Mouse (Mus musculus): Measurements from ENCODE around the gene Rbm44.
A peak's percentile ranks its signal among the peaks of the same experiment; 100 is the strongest.

Gene Rbm44

DNA sequence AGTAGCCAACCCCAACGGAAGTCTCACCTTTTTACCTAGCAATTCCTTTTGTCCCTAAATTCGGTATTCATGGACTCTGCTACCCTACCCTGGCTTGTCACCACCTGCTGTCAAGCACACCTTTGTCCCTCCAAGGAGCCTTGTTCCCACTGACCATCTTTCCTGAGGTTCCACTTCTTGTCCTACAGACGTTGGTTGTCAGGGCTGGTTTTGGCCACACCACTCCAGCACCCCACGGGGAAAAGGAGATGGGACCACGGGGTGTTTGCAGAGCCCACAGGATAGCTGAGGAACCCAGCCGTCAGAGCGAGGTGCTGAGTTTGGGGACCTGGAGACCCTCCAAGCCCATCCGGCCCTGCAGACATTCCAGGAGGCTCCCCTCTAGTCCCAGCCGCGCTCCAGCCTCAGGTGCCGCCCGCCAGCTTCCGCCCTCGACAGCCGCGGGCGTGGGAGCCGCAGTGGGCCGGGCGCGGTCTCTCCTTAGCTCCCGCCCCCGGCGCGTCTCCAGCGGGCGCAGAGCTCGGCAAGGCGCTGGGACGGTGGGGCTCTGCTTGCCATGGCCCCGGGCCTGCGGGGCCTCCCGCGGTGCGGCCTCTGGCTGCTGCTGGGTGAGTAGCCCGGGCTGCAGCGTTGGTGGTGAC lies 34.8 kb downstream of the Rbm44 start, which contains the start of gene Ramp1:
Ramp1 (plus strand) TSS at position 290 of the 641 bp plus-strand sequence.
- no peak for DNase-seq

- no peak for DNase-seq
Measured at GRCm38 (mm10) chr1:91180174-91180565, 35.3 kb downstream of the Rbm44 start.

- DNase-seq, result no peak
Measured at GRCm38 (mm10) chr1:91180723-91181122, 35.8 kb downstream of the Rbm44 start.

DNA sequence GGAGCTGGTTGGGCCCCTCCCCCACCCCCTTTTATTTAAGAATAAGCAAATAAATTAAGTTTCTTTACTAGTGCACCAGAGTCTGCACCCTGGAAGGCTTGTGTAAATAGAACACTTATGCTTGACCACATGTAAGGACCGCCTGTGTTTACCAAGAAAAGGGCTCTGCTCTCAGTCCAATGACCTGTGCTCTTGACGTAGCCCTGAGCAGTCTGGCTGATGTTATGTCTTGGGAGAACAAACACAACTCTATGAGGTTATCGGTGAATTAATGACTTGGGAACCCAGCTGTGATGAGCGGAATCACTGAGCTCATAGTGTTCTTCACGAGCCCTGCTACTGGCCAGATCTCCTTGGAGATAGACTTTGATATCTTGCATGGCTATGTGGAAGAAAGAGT lies 36.4 kb downstream of the Rbm44 start:
- no peak for DNase-seq

GRCm38 (mm10) chr1:91181784-91182450 lies 37.0 kb downstream of the Rbm44 start:
- no peak for DNase-seq

GRCm38 (mm10) chr1:91183305-91183704 lies 38.4 kb downstream of the Rbm44 start:
- no peak for DNase-seq

DNA sequence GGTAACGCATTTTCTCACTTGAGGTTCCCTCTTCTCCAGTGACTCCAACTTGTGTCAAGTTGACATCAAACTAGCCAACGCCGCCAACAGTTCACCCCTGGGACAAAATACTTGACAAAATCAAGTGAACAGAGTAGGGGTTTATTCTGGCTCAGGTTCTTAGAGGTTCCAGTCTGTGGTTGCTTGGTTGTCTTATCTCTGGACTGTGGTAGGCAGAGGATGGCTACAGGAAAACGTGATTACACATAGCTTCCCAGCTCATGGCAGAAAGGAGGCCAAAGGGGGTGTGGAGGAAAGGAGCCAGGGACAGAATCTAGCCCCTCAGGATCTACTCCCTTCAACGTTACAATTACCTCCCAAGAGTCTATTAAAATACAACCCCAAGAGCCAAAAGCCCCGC lies 41.8 kb downstream of the Rbm44 start:
- no peak for DNase-seq

DNA sequence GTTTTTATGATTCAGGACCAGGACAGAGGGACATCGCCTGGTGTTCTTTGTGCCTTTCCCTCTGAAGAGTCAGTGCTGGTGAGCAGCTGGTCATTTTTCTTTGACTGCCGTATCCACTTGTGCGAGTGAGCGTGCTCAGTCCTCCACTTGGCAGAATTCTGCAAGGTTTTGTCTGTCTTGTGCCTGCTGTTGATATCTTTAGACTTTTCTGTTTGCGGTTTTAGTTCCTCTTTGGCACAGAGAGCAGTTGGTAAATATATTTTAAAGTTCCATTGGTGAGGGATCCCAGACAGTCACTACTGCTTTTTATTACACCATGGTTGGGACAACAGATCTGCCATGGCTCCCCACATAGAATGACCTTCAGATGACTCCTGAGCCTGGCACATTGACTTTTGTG lies 42.4 kb downstream of the Rbm44 start:
- DNase-seq, result no peak

DNA sequence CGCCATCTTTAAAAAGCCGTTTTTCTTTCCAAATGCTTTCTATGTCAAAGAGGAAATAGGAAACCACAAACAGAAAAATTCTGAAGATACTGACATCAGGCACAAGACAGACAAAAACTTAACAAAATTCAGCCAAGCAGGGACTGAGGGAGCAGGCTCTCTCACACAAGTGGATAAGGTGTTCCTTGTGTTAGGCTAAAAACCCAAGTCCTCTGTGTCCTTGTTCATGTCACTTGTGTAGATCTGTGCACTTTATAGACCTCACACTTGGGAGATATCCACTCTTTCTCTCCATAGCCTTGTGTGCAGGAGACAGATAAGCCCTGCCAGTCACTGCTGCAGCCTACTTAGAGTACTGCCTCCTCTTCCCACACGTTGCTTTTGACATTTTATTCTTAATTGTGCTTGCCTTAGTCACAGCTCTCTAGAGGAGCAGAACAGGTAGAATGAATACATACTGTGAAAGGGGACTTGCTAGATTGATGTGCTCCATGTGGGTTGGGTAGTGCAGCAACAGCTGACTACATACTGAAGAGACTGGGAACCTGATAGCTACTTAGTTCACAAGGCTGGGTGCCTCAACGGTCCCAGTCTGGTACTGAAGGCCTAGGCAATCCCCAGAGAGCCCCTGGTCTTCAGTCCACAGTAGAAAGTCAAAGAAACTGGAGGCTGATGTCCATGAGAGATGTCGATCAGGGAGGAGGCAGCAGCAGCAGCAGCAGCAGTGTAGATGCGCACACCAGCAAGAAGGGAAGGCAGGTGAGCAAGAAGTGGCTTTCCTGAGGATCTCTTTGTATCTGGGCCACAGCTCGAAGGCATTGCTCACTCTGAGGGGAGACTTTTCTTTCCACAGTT lies 43.1 kb downstream of the Rbm44 start:
- no peak for DNase-seq

DNA sequence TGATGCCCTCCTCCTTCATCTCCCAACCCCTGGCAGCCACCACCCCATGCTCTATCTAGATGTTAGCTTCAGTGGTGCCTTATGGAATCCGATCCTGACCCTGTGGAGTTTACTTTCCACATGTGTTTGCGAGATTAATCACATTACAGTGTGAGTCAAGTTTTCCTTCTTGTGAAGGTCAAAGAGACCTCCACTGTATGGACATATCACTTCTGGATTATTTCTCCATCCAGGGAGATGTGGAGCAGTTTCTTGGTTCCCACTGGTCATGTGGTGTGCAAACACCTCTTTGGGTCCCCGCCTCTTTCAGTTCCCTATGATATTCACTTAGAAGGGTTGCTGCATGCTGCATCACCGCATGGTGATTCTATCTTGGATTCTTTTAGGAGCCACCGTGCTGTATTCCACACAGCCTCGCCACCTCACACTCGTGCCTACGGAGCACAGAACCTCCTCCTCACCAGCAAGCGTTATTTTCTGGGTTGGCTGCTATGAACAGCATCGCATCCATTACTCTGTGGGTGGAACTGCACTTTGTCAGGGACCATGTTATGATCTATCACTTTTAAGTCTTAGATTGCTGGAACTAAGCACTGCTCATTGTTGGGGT lies 44.1 kb downstream of the Rbm44 start:
- no peak for DNase-seq

DNA sequence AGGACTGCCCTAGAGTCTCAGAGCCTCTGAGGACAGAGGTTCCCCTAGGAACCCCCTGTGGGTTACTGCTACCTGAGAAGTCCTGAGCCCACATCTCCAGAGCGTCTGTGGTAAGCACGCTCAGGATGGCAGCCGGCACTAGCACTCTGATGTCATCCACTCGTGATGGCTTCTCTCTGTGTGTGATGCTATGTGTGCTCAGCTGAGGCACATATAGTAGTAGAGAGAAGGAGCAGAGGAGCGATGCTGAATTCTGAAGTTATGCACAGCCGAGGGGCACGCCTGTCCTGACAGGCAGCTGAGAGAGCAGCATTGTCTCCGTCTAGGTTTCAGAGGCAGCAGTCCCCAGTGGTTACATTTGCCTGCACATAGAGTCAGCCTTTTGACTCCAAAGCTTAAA lies 47.3 kb downstream of the Rbm44 start:
- DNase-seq, result no peak

- DNase-seq, result no peak
Measured at GRCm38 (mm10) chr1:91193242-91193641, 48.4 kb downstream of the Rbm44 start.

DNA sequence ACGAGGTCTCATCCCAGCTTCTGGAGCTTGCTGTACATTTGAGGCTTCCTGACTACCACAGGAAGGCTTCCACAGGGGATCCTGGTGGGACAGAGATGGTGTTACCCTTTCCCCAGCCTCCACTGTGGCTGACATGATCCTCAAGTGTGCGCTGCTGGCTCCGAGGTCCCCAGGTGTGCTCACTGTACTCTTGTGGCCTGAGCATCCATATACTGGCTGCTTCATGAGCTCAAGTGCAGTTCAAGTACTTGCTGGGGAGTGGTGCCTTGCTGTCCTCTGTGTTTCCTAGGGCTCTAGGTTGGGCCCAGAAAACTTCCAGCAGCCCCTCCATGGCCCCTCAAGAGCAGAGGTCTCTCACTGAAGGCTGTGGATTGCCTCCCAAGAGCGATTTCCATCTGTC lies 48.8 kb downstream of the Rbm44 start:
- no peak for DNase-seq

- no peak for DNase-seq
Measured at GRCm38 (mm10) chr1:91199793-91200192, 54.9 kb downstream of the Rbm44 start.

DNA sequence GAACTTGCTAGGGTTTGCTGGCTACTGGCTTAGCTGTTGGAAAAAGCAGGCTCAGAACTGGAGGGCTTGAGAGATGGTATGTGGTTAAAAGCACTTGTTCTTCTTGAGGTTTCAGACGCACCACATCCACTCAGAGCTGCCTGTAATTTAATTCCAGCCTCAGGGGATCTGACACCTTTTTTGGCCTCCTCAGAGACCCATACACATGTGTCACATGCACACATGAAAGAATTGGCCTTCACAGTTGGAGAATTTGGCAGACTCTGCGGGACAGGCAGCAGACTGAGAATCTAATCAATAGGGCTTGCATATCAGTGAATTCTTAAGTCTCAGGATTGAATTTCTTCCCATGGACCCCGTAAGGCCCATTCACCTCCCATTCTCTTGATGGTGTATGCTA lies 56.2 kb downstream of the Rbm44 start:
- DNase-seq, result no peak

DNA sequence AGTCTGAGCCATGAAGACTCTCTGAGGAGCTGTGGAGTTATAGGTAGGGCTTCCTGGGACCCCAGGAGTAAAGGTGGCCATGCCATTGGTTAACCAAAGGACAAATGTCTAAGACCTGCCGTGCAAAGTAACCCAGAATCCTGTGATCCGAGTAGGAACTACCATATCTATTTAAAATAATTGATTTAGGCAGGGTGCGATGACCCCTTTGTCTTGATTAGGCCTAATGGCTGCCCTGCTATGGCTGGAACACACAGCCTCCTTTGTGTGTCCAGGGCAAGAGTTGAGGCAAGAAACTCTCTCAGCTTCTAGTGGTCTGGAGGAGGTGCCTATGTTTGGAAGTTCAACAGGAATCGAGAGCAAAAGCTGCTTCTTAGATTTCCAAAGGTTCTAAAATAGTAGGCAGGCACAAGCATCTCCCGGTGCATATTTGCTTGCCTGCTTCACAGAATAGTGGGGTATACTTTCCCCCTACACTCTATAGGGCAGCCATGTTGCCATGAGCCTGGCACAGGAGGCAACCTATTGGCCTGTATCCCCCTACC lies 59.4 kb downstream of the Rbm44 start:
- no peak for DNase-seq

- no peak for DNase-seq
Measured at GRCm38 (mm10) chr1:91205651-91206050, 60.8 kb downstream of the Rbm44 start.

DNA sequence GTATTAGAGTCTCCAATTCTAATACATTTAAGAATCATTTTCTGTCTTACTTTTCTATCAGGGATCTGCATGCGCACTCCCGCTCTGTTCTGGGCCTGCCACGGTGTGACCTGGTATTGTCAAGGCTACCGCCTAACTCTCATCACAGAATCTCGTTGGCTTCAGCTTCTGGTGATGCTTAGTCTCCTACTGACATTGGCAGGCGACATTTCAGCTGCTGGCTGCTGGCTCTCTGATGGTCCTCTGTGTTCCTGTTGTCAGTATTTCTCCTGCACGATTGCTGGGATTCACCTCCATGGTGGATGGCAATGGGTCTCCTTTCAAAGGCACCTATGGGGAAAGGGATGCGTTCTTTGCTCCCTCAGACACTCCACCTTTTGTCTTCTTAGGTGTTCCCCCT lies 61.4 kb downstream of the Rbm44 start:
- no peak for DNase-seq

DNA sequence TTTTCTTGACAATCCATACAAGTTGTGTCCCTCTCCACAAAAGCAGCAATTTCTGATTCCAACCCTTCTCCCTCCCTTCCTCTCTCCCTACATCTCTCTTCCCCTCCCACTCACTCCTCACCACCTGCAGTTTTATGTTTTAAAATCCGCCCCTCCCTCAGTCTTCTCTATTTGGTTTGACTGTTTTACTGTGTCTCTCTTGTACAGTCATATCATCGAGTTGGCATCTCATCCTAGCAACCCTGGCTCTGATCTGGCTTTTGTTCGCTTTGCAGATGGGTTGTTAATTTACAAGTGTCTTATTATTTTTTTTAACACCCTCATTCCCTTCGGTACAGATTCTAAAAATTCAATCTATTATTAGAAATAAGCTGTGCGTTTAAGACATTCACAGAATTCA lies 62.0 kb downstream of the Rbm44 start:
- DNase-seq, result no peak

- no peak for DNase-seq
Measured at GRCm38 (mm10) chr1:91207334-91208074, 62.6 kb downstream of the Rbm44 start.

DNA sequence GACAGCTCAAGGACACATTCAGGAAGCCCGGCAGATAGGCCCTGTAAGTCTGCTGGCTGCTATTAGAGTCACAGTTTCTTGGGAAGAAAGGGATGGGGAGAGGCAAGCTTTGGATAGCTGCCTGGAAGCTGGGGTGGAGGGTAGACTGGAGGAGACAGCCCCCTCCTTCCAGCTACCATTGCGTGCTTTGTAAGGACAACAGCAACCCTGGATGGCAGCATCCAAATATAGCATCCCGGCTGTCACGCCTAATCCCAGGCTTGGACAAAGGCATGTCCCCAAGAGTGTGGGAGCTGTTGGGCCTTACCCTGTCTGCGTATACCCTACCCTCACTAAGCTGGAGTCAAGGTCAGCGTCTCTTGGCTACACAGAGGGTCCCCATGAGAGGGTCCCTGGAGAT lies 64.5 kb downstream of the Rbm44 start:
- DNase-seq, result peak; percentile 31

- DNase-seq, result peak; percentile 55
Measured at GRCm38 (mm10) chr1:91209785-91210184, 64.9 kb downstream of the Rbm44 start.
